Mouse (Mus musculus) cortical plate, adult 2 months (tissue): ENCODE results near the gene Tenm4. TPM values are rescaled to one million over a fixed set of nuclear protein-coding genes. Genes with fewer than 3 reads are reported as not detected.

Experiments used
- H3K27ac ChIP-seq: fragments of 200-500 bp; 2 replicates; pipeline ENCODE4 v1.5.1; 2012; ENCODE audit warnings: low read length, control low read depth, inconsistent platforms; ENCODE audit not compliant: insufficient read depth
- H3K4me1 ChIP-seq: fragments of 200-500 bp; 2 replicates; pipeline ENCODE4 v1.6.1; 2011; ENCODE audit warnings: low read length; ENCODE audit not compliant: control insufficient read depth, insufficient read depth
- H3K4me3 ChIP-seq: fragments of 200-500 bp; 2 replicates; pipeline ENCODE4 v1.5.1; 2011; ENCODE audit warnings: mild to moderate bottlenecking, low read length, control low read depth; ENCODE audit not compliant: insufficient read depth
- CTCF ChIP-seq: fragments of 200-500 bp; IDR thresholded peaks from 2 replicates; pipeline ENCODE4 v1.5.1; 2011; ENCODE audit warnings: mild to moderate bottlenecking, control low read depth, low read length; ENCODE audit not compliant: insufficient read depth; ENCODE audit errors: extremely low read depth
- POLR2A ChIP-seq: fragments of 200-500 bp; IDR thresholded peaks from 2 replicates; pipeline ENCODE4 v1.6.1; 2011; ENCODE audit warnings: mild to moderate bottlenecking, low read length, control low read depth; ENCODE audit not compliant: insufficient read depth; ENCODE audit errors: extremely low read depth
- polyA plus RNA-seq: library from polyadenylated mRNA; depleted of rRNA; stranded (reverse); fragments of >200 nt; gene quantifications from 2 replicates; pipeline ENCODE4 v1.2.3, GENCODE M21; 2012

The Tenm4 gene
- polyA plus RNA-seq, 1 experiment = 30.2 TPM

- Histone ChIP-seq H3K27ac (no peak overlapping the region), H3K4me1 (no peaks in the 10 kb centered on the region), H3K4me3 (no peak overlapping the region)
- TF ChIP-seq POLR2A = no peak
- TF ChIP-seq CTCF = no peak
These were observed 134.4 kb downstream of the Tenm4 start for GRCm38 (mm10) chr7:96305382-96305935.

- no peak overlapping the region for H3K4me3 ChIP-seq
- H3K4me1 ChIP-seq = no peaks in the 10 kb centered on the region
- no peak for TF ChIP-seq POLR2A
- no peak for TF ChIP-seq CTCF
- no peak overlapping the region for H3K27ac ChIP-seq
These were observed 137.1 kb downstream of the Tenm4 start for GRCm38 (mm10) chr7:96308106-96308505.

GRCm38 (mm10) chr7:96329343-96329742 is 158.3 kb downstream of the Tenm4 start:
- TF ChIP-seq CTCF (no peak), POLR2A (no peak)
- H3K27ac ChIP-seq = no peak overlapping the region
- H3K4me3 ChIP-seq = no peak overlapping the region
- no peaks in the 10 kb centered on the region for H3K4me1 ChIP-seq

- TF ChIP-seq POLR2A = no peak
- no peak for TF ChIP-seq CTCF
- Histone ChIP-seq H3K4me3 (no peak overlapping the region), H3K27ac (no peak overlapping the region), H3K4me1 (no peaks in the 10 kb centered on the region)
These were observed 160.1 kb downstream of the Tenm4 start for GRCm38 (mm10) chr7:96331186-96331585.

- no peaks in the 10 kb centered on the region for H3K4me1 ChIP-seq
- H3K4me3 ChIP-seq = no peak overlapping the region
- TF ChIP-seq POLR2A = no peak
- TF ChIP-seq CTCF = no peak
- H3K27ac ChIP-seq = no peak overlapping the region
These were observed 163.3 kb downstream of the Tenm4 start for GRCm38 (mm10) chr7:96334361-96334760.

- Histone ChIP-seq H3K4me3 (no peak overlapping the region), H3K4me1 (peaks cover 6% of the 10 kb centered on the region), H3K27ac (no peak overlapping the region)
- no peak for TF ChIP-seq CTCF
- TF ChIP-seq POLR2A = no peak
These were observed 165.3 kb downstream of the Tenm4 start for GRCm38 (mm10) chr7:96336376-96336775.

- Histone ChIP-seq H3K27ac (no peak overlapping the region), H3K4me1 (peaks cover 6% of the 10 kb centered on the region), H3K4me3 (no peak overlapping the region)
- TF ChIP-seq CTCF (no peak), POLR2A (no peak)
These were observed 169.8 kb downstream of the Tenm4 start for GRCm38 (mm10) chr7:96340826-96341225.

- Histone ChIP-seq H3K4me3 (no peak overlapping the region), H3K4me1 (peaks cover 6% of the 10 kb centered on the region), H3K27ac (no peak overlapping the region)
- TF ChIP-seq POLR2A (no peak), CTCF (no peak)
These were observed 170.4 kb downstream of the Tenm4 start for GRCm38 (mm10) chr7:96341479-96341878.

GRCm38 (mm10) chr7:96342996-96343395 is 171.9 kb downstream of the Tenm4 start:
- TF ChIP-seq POLR2A (no peak), CTCF (no peak)
- H3K27ac ChIP-seq = no peak overlapping the region
- peaks cover 6% of the 10 kb centered on the region for H3K4me1 ChIP-seq
- H3K4me3 ChIP-seq = no peak overlapping the region

GRCm38 (mm10) chr7:96343667-96344066 is 172.6 kb downstream of the Tenm4 start:
- H3K4me3 ChIP-seq = no peak overlapping the region
- no peak overlapping the region for H3K27ac ChIP-seq
- TF ChIP-seq CTCF (no peak), POLR2A (no peak)

More at GRCm38 (mm10) chr7:96343667-96344066, 172.6 kb downstream of the Tenm4 start:
- peaks cover 6% of the 10 kb centered on the region for H3K4me1 ChIP-seq
